Mouse (Mus musculus) intestine, embryonic 16.5 days (tissue): ENCODE data around the gene Prss56. TPM values are rescaled to one million over a fixed set of nuclear protein-coding genes. Genes with fewer than 3 reads are reported as not detected.

ENCODE experiments used
- ATAC-seq: fragments of 200-750 bp; cut with Nextera tagmentation; 2 replicates; pipeline ENCODE4 v1.8.0; 2017; ENCODE audit warnings: moderate TSS enrichment, moderate library complexity
- H3K27ac ChIP-seq: fragments of 300-500 bp; sonication (generic); 2 replicates; pipeline ENCODE4 v1.5.1; 2014; ENCODE audit warnings: mild to moderate bottlenecking, low read length
- H3K27me3 ChIP-seq: fragments of 300-500 bp; sonication (generic); replicated peaks from 2 replicates; pipeline ENCODE4 v1.6.1; 2014; ENCODE audit warnings: low read length, control low read depth, mixed read lengths; ENCODE audit not compliant: control insufficient read depth, insufficient read depth
- H3K36me3 ChIP-seq: fragments of 300-500 bp; sonication (generic); 2 replicates; pipeline ENCODE4 v1.6.1; 2014; ENCODE audit warnings: low read length, control low read depth; ENCODE audit not compliant: control insufficient read depth, insufficient read depth
- H3K4me1 ChIP-seq: fragments of 300-500 bp; sonication (generic); 2 replicates; pipeline ENCODE4 v1.6.1; 2014; ENCODE audit warnings: low read length, control low read depth, mixed read lengths; ENCODE audit not compliant: control insufficient read depth, insufficient read depth
- H3K4me2 ChIP-seq: fragments of 300-500 bp; sonication (generic); 2 replicates; pipeline ENCODE4 v1.6.1; 2014; ENCODE audit warnings: low read depth, low read length, control low read depth
- H3K4me3 ChIP-seq: fragments of 300-500 bp; sonication (generic); 2 replicates; pipeline ENCODE4 v1.5.1; 2014; ENCODE audit warnings: mild to moderate bottlenecking, low read length
- H3K9ac ChIP-seq: fragments of 300-500 bp; sonication (generic); 2 replicates; pipeline ENCODE4 v1.6.1; 2014; ENCODE audit warnings: low read depth, low read length
- H3K9me3 ChIP-seq: fragments of 300-500 bp; sonication (generic); 2 replicates; pipeline ENCODE4 v1.6.1; 2016; ENCODE audit warnings: low read length, control low read depth; ENCODE audit not compliant: control insufficient read depth
- WGBS: fragments of 180-500 bp; shearing (Covaris S2); extraction: QIAGEN DNeasy Blood & Tissue Kit; methylation state at CpG from one replicate; pipeline ENCODE4 v1.1.7; 2014; 5-methylcytosine and 5-hydroxymethylcytosine counted together
- polyA plus RNA-seq: library from polyadenylated mRNA; unstranded; fragments of >200 nt; fragmentation: Nextera tagmentation; extraction: Ambion mirVana; gene quantifications from 2 replicates; pipeline ENCODE4 v1.2.1, GENCODE M21; 2015

Prss56 gene
- polyA plus RNA-seq, 1 experiment from 2014 or later: not detected

DNA sequence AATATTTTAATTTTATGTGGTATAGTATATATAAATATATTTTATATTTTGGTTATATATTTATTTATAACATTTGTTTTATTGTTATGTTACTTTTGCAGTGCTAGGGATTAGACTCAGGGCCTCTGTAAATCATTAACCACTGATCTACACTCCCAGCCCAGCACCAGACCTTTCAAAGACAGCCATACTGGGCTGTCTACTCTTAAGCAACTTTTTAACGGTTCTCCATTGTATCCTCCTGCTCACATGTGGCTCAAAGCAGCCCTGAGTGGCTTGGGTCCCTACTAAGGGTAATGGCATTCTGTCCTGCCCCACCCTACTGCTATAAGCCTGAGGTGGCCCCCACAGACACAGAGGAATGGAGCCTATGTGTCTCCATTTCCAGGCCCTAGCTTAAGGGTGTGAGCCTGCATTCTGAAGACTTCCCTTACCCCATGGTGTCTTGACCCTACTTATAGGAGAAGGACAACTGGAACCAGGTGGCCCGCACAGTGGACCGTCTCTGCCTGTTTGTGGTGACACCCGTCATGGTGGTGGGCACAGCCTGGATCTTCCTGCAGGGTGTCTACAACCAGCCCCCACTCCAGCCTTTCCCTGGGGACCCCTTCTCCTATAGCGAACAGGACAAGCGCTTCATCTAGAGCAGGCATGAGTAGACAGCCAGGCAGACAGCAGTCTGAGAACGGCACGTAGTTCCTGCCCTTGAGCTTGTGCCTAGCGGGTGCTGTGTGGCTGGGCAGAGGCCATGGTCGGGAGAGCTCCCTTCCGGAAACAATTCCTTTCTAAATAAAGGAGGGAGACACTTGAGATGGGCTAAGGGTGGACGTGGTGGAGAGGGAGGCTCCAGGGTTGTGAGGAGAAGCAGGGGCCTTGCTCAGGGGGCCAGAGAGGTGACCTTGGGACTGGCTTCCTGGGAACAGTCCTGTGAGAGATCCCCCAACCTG is 15.3 kb downstream of the Prss56 start:
- peak; percentile 81 for ATAC-seq
- no peak overlapping the region for H3K27ac ChIP-seq
- no peaks in the 10 kb centered on the region for H3K9me3 ChIP-seq
- no peak overlapping the region for H3K9ac ChIP-seq
- whole genome bisulfite sequencing: 69% methylated on average over 12 of the region's 12 CpGs
- no peak overlapping the region for H3K4me2 ChIP-seq
- H3K4me3 ChIP-seq: no peak overlapping the region
- H3K27me3 ChIP-seq: no peaks in the 10 kb centered on the region
- no peaks in the 10 kb centered on the region for H3K4me1 ChIP-seq
- no peaks in the 10 kb centered on the region for H3K36me3 ChIP-seq

DNA sequence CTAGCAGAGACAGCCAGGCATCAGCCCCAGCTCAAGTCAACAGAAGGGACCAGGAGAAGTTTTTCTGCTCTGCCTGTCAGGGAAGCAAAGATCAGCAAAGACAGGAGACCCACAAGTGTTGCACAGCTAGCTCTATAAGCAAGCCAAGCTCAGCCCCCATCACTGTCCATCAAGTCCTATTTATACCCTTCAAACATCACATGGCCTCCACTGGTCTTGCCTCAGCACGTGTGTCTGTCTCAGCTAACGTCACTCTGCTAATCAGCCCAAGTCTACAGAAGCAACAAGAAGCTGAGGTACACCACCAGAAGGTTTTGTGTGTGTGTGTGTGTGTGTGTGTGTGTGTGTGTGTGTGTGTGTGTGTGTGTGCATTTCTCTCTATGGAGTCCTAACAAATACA is 17.7 kb downstream of the Prss56 start:
- ATAC-seq: no peak
- H3K4me3 ChIP-seq: no peak overlapping the region
- no peak overlapping the region for H3K9ac ChIP-seq
- WGBS: 58% methylated on average over 2 of the region's 2 CpGs
- H3K27ac ChIP-seq: no peak overlapping the region
- H3K4me2 ChIP-seq: no peak overlapping the region
- H3K4me1 ChIP-seq: no peaks in the 10 kb centered on the region
- no peaks in the 10 kb centered on the region for H3K36me3 ChIP-seq
- H3K27me3 ChIP-seq: peaks cover 2% of the 10 kb centered on the region; the same call in 1 of the 2 replicates
- no peaks in the 10 kb centered on the region for H3K9me3 ChIP-seq

- ATAC-seq: no peak
- 61% methylated on average over 1 of the region's 1 CpGs for WGBS
These were observed 18.7 kb downstream of the Prss56 start for GRCm38 (mm10) chr1:87201848-87202247.

DNA sequence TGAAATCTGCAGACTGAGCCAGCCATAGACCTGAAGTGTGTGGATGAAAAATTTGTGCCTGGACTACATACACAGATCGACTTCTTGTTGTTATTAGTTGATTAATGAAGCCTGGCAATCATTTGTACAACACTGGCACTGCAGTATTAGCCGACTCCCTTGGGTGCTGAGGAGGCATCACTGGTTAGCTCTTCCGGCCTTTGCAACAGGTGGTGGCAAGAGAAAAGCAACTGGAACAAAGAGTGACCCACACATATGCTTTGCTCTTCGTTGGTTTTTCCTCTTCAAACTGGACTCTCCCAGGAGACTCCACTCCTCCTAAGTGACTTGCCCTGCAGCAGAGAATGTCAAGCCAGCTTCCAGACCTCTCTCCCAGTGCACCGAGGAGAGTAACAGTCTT is 20.7 kb downstream of the Prss56 start:
- Histone ChIP-seq H3K27ac (no peak overlapping the region), H3K9me3 (no peaks in the 10 kb centered on the region), H3K4me1 (no peaks in the 10 kb centered on the region), H3K9ac (no peak overlapping the region), H3K27me3 (peaks cover 14% of the 10 kb centered on the region), H3K4me3 (no peak overlapping the region), H3K4me2 (no peak overlapping the region), H3K36me3 (no peaks in the 10 kb centered on the region)
- ATAC-seq: no peak
- whole genome bisulfite sequencing: 78% methylated on average over 5 of the region's 5 CpGs

More at GRCm38 (mm10) chr1:87201848-87202247, 18.7 kb downstream of the Prss56 start:
- Histone ChIP-seq H3K4me3 (no peak overlapping the region), H3K9ac (no peak overlapping the region), H3K4me1 (no peaks in the 10 kb centered on the region), H3K9me3 (no peaks in the 10 kb centered on the region), H3K36me3 (no peaks in the 10 kb centered on the region), H3K27ac (no peak overlapping the region), H3K27me3 (peaks cover 10% of the 10 kb centered on the region), H3K4me2 (no peak overlapping the region)

DNA sequence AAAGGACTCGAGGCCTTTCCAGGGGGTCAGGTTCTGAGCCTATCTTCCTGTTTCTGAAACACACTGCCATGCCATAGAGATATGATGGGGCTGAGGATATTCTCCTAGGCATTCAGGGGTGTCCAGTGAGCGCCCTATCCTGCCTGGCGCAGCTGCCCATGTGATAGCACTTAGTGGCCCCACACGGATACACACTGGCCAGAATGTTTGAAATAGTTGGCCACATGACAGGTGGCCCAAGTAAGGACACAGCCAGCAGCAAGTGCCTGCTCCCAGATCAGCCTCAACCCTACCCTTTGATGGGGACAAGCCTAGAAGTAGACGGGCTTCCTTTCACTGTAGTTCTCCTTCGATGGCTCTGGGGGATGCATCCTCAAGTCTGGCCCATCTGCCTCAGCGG is 21.4 kb downstream of the Prss56 start, which contains the start of gene Chrng:
Gene Chrng (plus strand): TSS at position 193 of the 400 bp plus-strand sequence.
- no peak for ATAC-seq
- Histone ChIP-seq H3K36me3 (no peaks in the 10 kb centered on the region), H3K4me1 (no peaks in the 10 kb centered on the region), H3K9me3 (no peaks in the 10 kb centered on the region), H3K9ac (no peak within 1 kb of the TSS), H3K27ac (no peak within 1 kb of the TSS), H3K4me2 (no peak within 1 kb of the TSS), H3K4me3 (no peak within 1 kb of the TSS), H3K27me3 (peaks cover 14% of the 10 kb centered on the region)
- 89% methylated on average over 7 of the region's 7 CpGs for WGBS

DNA sequence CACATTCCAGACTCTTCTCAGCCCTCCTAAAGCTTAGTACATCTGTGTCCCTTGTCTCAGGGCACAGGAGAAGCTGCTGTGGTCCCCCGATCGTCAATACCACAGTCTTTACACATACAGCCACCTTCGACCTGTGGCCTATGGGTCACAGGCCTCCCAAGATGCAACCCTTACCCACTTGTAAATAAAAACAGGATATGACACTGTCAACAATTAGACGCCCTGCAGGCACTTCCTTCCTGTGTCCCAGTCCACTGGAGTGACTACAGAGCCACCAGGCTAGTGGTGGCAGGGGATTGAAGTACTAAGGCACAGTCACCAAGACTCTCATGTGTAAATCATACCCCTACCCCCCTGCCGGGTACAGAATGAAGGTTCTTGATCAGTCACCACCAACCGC is 21.9 kb downstream of the Prss56 start:
- H3K4me2 ChIP-seq: no peak overlapping the region
- H3K9ac ChIP-seq: no peak overlapping the region
- no peak for ATAC-seq
- H3K4me3 ChIP-seq: no peak overlapping the region
- H3K27me3 ChIP-seq: peaks cover 14% of the 10 kb centered on the region
- no peaks in the 10 kb centered on the region for H3K9me3 ChIP-seq
- WGBS: 52% methylated on average over 6 of the region's 6 CpGs
- no peaks in the 10 kb centered on the region for H3K4me1 ChIP-seq
- H3K27ac ChIP-seq: no peak overlapping the region
- H3K36me3 ChIP-seq: no peaks in the 10 kb centered on the region

- peak; percentile 23; the same call in 1 of the 2 replicates for ATAC-seq
- Histone ChIP-seq H3K9me3 (no peaks in the 10 kb centered on the region), H3K4me1 (no peaks in the 10 kb centered on the region), H3K27ac (no peak overlapping the region), H3K36me3 (no peaks in the 10 kb centered on the region), H3K4me3 (no peak overlapping the region), H3K27me3 (peaks cover 14% of the 10 kb centered on the region), H3K4me2 (no peak overlapping the region), H3K9ac (no peak overlapping the region)
- WGBS: 45% methylated on average over 3 of the region's 3 CpGs
These were observed 22.4 kb downstream of the Prss56 start for GRCm38 (mm10) chr1:87205502-87205901.

DNA sequence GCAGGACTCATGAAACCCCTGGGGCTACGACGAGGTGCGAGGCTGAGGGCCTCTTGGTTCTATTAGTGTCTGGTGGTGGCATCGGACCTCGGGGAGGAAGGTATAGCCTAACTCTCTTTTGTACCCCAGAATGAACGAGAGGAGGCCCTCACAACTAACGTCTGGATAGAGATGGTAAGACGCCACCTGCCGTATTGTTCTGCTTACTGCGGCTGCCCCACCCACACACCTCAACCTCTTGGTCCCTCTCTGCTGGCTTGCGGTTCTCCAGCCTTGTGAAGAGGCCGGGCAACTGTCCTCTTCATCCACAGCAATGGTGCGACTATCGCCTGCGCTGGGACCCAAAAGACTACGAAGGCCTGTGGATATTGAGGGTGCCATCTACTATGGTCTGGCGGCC is 23.2 kb downstream of the Prss56 start:
- ATAC-seq: no peak
- Histone ChIP-seq H3K27ac (no peak overlapping the region), H3K27me3 (peaks cover 14% of the 10 kb centered on the region), H3K4me1 (no peaks in the 10 kb centered on the region), H3K9ac (no peak overlapping the region), H3K36me3 (no peaks in the 10 kb centered on the region), H3K4me3 (no peak overlapping the region), H3K4me2 (no peak overlapping the region), H3K9me3 (no peaks in the 10 kb centered on the region)
- WGBS: 19% methylated on average over 17 of the region's 17 CpGs

- Histone ChIP-seq H3K27me3 (peaks cover 8% of the 10 kb centered on the region), H3K4me1 (peaks cover 13% of the 10 kb centered on the region), H3K9me3 (no peaks in the 10 kb centered on the region), H3K36me3 (no peaks in the 10 kb centered on the region), H3K4me2 (no peak overlapping the region), H3K4me3 (no peak overlapping the region), H3K27ac (no peak overlapping the region), H3K9ac (no peak overlapping the region)
- ATAC-seq: no peak
- WGBS: 79% methylated on average over 4 of the region's 4 CpGs
These were observed 28.3 kb downstream of the Prss56 start for GRCm38 (mm10) chr1:87211431-87211830.
